Mouse (Mus musculus) bone marrow, adult 2 months (tissue): ENCODE measurements around the gene Polr2c. TPM values are rescaled to one million over a fixed set of nuclear protein-coding genes. Genes with fewer than 3 reads are reported as not detected.

Experiments used
- H3K27ac ChIP-seq: fragments of 200-500 bp; 2 replicates; pipeline ENCODE4 v1.5.1; 2012; ENCODE audit warnings: low read depth, mild to moderate bottlenecking, control low read depth, inconsistent platforms, low read length; ENCODE audit not compliant: control insufficient read depth, poor library complexity, insufficient read depth
- H3K4me1 ChIP-seq: fragments of 200-500 bp; 2 replicates; pipeline ENCODE4 v1.6.1; 2011; ENCODE audit warnings: low read length; ENCODE audit not compliant: control insufficient read depth, insufficient read depth
- H3K4me3 ChIP-seq: fragments of 200-500 bp; replicated peaks from 2 replicates; pipeline ENCODE3; 2011; ENCODE audit warnings: mild to moderate bottlenecking, low read depth, low read length, control low read depth; ENCODE audit not compliant: control insufficient read depth
- CTCF ChIP-seq: fragments of 200-500 bp; IDR thresholded peaks from 2 replicates; pipeline ENCODE4 v1.5.1; 2011; ENCODE audit warnings: low read length, control low read depth; ENCODE audit not compliant: control insufficient read depth, insufficient read depth
- POLR2A ChIP-seq: fragments of 200-500 bp; IDR thresholded peaks from 2 replicates; pipeline ENCODE4 v1.6.1; 2011; ENCODE audit warnings: low read depth, mild to moderate bottlenecking, control low read depth, low read length, borderline replicate concordance; ENCODE audit not compliant: control insufficient read depth
- WGBS: fragments of 180-500 bp; shearing (Covaris S2); methylation state at CpG from one replicate; pipeline ENCODE4 v1.1.7; 2018; 5-methylcytosine and 5-hydroxymethylcytosine counted together
- polyA plus RNA-seq: library from polyadenylated mRNA; stranded (reverse); fragments of >200 nt; gene quantifications from 2 replicates; pipeline ENCODE4 v1.2.4, GENCODE M21; 2011; ENCODE audit warnings: low replicate concordance; ENCODE audit not compliant: missing spikeins, insufficient read depth, insufficient read length

Polr2c gene
- polyA plus RNA-seq, 1 experiment = 37.9 TPM

GRCm38 (mm10) chr8:94922176-94922575 lies 64.9 kb downstream of the Polr2c start:
- Histone ChIP-seq H3K27ac (no peak overlapping the region), H3K4me3 (no peak overlapping the region), H3K4me1 (no peaks in the 10 kb centered on the region; the same call in 1 of the 2 replicates)
- WGBS = 75% methylated on average over 6 of the region's 6 CpGs
- TF ChIP-seq CTCF (no peak), POLR2A (no peak)

GRCm38 (mm10) chr8:94922602-94923001 lies 65.4 kb downstream of the Polr2c start:
- Histone ChIP-seq H3K4me3 (no peak overlapping the region), H3K27ac (no peak overlapping the region), H3K4me1 (no peaks in the 10 kb centered on the region; the same call in 1 of the 2 replicates)
- 15% methylated on average over 8 of the region's 8 CpGs for WGBS
- no peak for TF ChIP-seq POLR2A
- TF ChIP-seq CTCF = no peak

Other genes with a start within 250 kb of the Polr2c start
- gene Arl2bp, start 190.8 kb upstream of the Polr2c start, polyA plus RNA-seq = 32.9 and 36.3 TPM in 2 replicates
- gene Pllp, start 161.2 kb upstream of the Polr2c start, polyA plus RNA-seq = not detected in 2 replicates
- 0.57 TPM in 1 of 2 replicates, not detected in the other for gene Ccl22, start 111.9 kb upstream of the Polr2c start, polyA plus RNA-seq
- gene Cx3cl1, start 85.4 kb upstream of the Polr2c start, polyA plus RNA-seq = 3.6 TPM in 1 of 2 replicates, not detected in the other
- not detected in 2 replicates for gene Ccl17, start 47.0 kb upstream of the Polr2c start, polyA plus RNA-seq
- 21.8 and 35.8 TPM in 2 replicates for gene Coq9, start 19.1 kb upstream of the Polr2c start, polyA plus RNA-seq
- 36.7 and 38.1 TPM in 2 replicates for gene Ciapin1, start 19.1 kb upstream of the Polr2c start, polyA plus RNA-seq
- gene Dok4, start 18.9 kb downstream of the Polr2c start, polyA plus RNA-seq = 3.0 and 5.6 TPM in 2 replicates
- gene Ccdc102a, start 60.6 kb downstream of the Polr2c start, polyA plus RNA-seq = 0.70 and 2.8 TPM in 2 replicates
- 0.92 and 2.5 TPM in 2 replicates for gene Adgrg5, start 66.2 kb downstream of the Polr2c start, polyA plus RNA-seq
- gene Adgrg1, start 117.3 kb downstream of the Polr2c start, polyA plus RNA-seq = 30.1 and 41.3 TPM in 2 replicates
- 18.7 and 63.0 TPM in 2 replicates for gene Adgrg3, start 160.2 kb downstream of the Polr2c start, polyA plus RNA-seq
- gene Drc7, start 197.7 kb downstream of the Polr2c start, polyA plus RNA-seq = 2.8 and 3.1 TPM in 2 replicates
- 4.4 and 21.7 TPM in 2 replicates for gene Katnb1, start 223.7 kb downstream of the Polr2c start, polyA plus RNA-seq